Mouse (Mus musculus) small intestine, adult 2 months (tissue): ENCODE data around the gene Tmprss13.

Source experiments
- CTCF ChIP-seq: fragments of 200-500 bp; IDR thresholded peaks from 2 replicates; pipeline ENCODE4 v1.5.1; 2012; ENCODE audit warnings: low read depth, mild to moderate bottlenecking, control low read depth, inconsistent platforms, low read length, moderate library complexity, mixed read lengths; ENCODE audit not compliant: insufficient replicate concordance, insufficient read length; ENCODE audit errors: extremely low read depth
- POLR2A ChIP-seq: fragments of 200-500 bp; IDR thresholded peaks from 2 replicates; pipeline ENCODE4 v1.6.1; 2012; ENCODE audit warnings: low read depth, mild to moderate bottlenecking, control low read depth, inconsistent platforms, low read length, moderate library complexity

DNA sequence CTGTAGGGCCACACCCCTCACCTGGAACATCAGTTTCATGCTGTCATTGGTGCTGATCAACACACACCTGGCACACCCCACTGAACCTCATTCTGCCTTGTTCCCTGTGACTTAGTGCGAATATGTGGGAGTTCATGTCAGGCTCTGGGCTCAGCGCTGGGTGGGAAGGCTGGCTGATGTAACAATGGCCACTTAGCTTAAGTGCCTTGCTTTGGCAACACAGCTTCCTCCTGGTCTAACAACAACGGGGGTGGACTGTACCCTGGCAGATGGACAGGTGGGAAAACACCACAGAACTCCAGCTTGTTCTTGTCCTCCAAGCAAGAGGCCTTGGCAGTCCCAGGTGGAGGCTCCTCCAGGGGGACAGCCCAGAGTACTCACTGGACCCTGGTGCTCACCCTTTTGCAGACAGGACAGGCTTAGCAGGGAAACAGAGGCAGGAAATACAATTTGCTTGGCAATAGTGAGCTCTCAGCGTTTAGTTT is 3.1 kb downstream of the Tmprss13 start:
- TF ChIP-seq POLR2A (no peak), CTCF (no peak)
